Mouse (Mus musculus) G1E (cell line): ENCODE measurements around the gene Btbd6. TPM values are rescaled to one million over a fixed set of nuclear protein-coding genes. Genes with fewer than 3 reads are reported as not detected.
A peak's percentile ranks its signal among the peaks of the same experiment; 100 is the strongest.

Source experiments
- ATAC-seq: 2 replicates; pipeline ENCODE4 v1.8.0; 2016; ENCODE audit warnings: mild to moderate bottlenecking; ENCODE audit not compliant: insufficient number of reproducible peaks, poor library complexity, low FRiP score, severe bottlenecking; ENCODE audit errors: extremely low read depth
- DNase-seq: peaks from one replicate; pipeline ENCODE4 v3.0.0; 2012; ENCODE audit warnings: low spot score
- H3K27me3 ChIP-seq: 2 replicates; pipeline ENCODE4 v1.6.1; 2012; ENCODE audit warnings: mild to moderate bottlenecking, low read length, inconsistent platforms; ENCODE audit not compliant: insufficient read depth
- H3K36me3 ChIP-seq: replicated peaks from 2 replicates; pipeline ENCODE3; 2012; ENCODE audit warnings: mild to moderate bottlenecking, inconsistent platforms
- H3K4me1 ChIP-seq: 2 replicates; pipeline ENCODE4 v1.6.1; 2012; ENCODE audit warnings: low read depth, low read length, inconsistent platforms, mixed read lengths; ENCODE audit not compliant: insufficient read depth
- H3K4me3 ChIP-seq: 2 replicates; pipeline ENCODE4 v1.5.1; 2012; ENCODE audit warnings: low read depth, mild to moderate bottlenecking, inconsistent platforms, low read length, moderate library complexity, mixed read lengths
- H3K9me3 ChIP-seq: replicated peaks from 2 replicates; pipeline ENCODE4 v1.6.1; 2012; ENCODE audit warnings: inconsistent platforms
- CTCF ChIP-seq: IDR thresholded peaks from 2 replicates; pipeline ENCODE4 v1.5.1; 2012; ENCODE audit warnings: low read depth, low read length, inconsistent platforms, mixed read lengths
- GATA1 ChIP-seq: IDR thresholded peaks from 2 replicates; pipeline ENCODE4 v1.6.1; 2012; ENCODE audit warnings: borderline replicate concordance, low read length, inconsistent platforms, mixed read lengths
- GATA2 ChIP-seq: IDR thresholded peaks from 2 replicates; pipeline ENCODE4 v1.6.1; 2012; ENCODE audit warnings: low read depth, low read length, inconsistent platforms, borderline replicate concordance
- POLR2AphosphoS5 ChIP-seq: IDR thresholded peaks from 2 replicates; pipeline ENCODE4 v1.6.1; 2012; ENCODE audit warnings: low read depth, low read length, inconsistent platforms; ENCODE audit not compliant: insufficient replicate concordance
- TAL1 ChIP-seq: conservative IDR thresholded peaks from 2 replicates; pipeline ENCODE4 v1.6.1; 2012; ENCODE audit warnings: low read depth, low read length, inconsistent platforms, mixed read lengths
- polyA plus RNA-seq: library from polyadenylated mRNA; stranded (reverse); fragments of >175 nt; gene quantifications from 2 replicates; pipeline ENCODE4 v1.2.3, GENCODE M21; 2012
- total RNA-seq, 2 experiments: library from RNA; stranded (forward) in 1 of 2; stranded (reverse) in 1 of 2; fragments of 200-1000 nt in 1 of 2; fragments of >200 nt in 1 of 2; fragmentation: Nextera tagmentation in 1 of 2; gene quantifications; 2 replicates each; pipeline ENCODE4 v1.2.3; 2014 to 2017

The Btbd6 gene
- total and polyA plus RNA-seq, 3 experiments: 11.1 to 68.3 (median 15.9) TPM

- Histone ChIP-seq H3K9me3 (no peaks in the 10 kb centered on the region), H3K27me3 (no peaks in the 10 kb centered on the region), H3K4me3 (no peak overlapping the region), H3K4me1 (peaks cover 26% of the 10 kb centered on the region), H3K36me3 (peaks cover 93% of the 10 kb centered on the region)
- ATAC-seq: peak; percentile 64
- no peak for TF ChIP-seq GATA1
- no peak for TF ChIP-seq POLR2AphosphoS5
- TF ChIP-seq GATA2: no peak
- no peak for TF ChIP-seq TAL1
- no peak for TF ChIP-seq CTCF
- DNase-seq: no peak
These were observed 9.1 kb downstream of the Btbd6 start for GRCm38 (mm10) chr12:112985346-112985745.

GRCm38 (mm10) chr12:112987877-112988276, 11.6 kb downstream of the Btbd6 start:
- DNase-seq (no peak), ATAC-seq (no peak)
- Histone ChIP-seq H3K36me3 (peaks cover 88% of the 10 kb centered on the region), H3K4me1 (peaks cover 36% of the 10 kb centered on the region), H3K9me3 (no peaks in the 10 kb centered on the region), H3K27me3 (no peaks in the 10 kb centered on the region), H3K4me3 (no peak overlapping the region)
- TF ChIP-seq CTCF (peak; percentile 40; the same call in 1 of the 2 replicates), GATA2 (no peak)

- Histone ChIP-seq H3K9me3 (peaks cover 4% of the 10 kb centered on the region), H3K4me3 (no peak overlapping the region), H3K36me3 (peaks cover 85% of the 10 kb centered on the region), H3K4me1 (peaks cover 49% of the 10 kb centered on the region), H3K27me3 (no peaks in the 10 kb centered on the region)
- no peak for TF ChIP-seq GATA2
- no peak for TF ChIP-seq CTCF
- TF ChIP-seq GATA1: no peak
- no peak for TF ChIP-seq TAL1
- no peak for TF ChIP-seq POLR2AphosphoS5
- ATAC-seq: no peak
- no peak for DNase-seq
These were observed 14.6 kb downstream of the Btbd6 start for GRCm38 (mm10) chr12:112990706-112991405.

GRCm38 (mm10) chr12:112991444-112991843, 15.2 kb downstream of the Btbd6 start:
- ATAC-seq (peak; percentile 66), DNase-seq (no peak)
- peaks cover 85% of the 10 kb centered on the region for H3K36me3 ChIP-seq
- H3K4me3 ChIP-seq: no peak overlapping the region
- H3K9me3 ChIP-seq: peaks cover 8% of the 10 kb centered on the region
- no peaks in the 10 kb centered on the region for H3K27me3 ChIP-seq
- H3K4me1 ChIP-seq: peaks cover 49% of the 10 kb centered on the region
- TF ChIP-seq POLR2AphosphoS5 (no peak), CTCF (no peak), GATA2 (no peak), GATA1 (no peak), TAL1 (no peak)

- Histone ChIP-seq H3K4me3 (no peak overlapping the region), H3K36me3 (peaks cover 81% of the 10 kb centered on the region), H3K27me3 (no peaks in the 10 kb centered on the region), H3K4me1 (peaks cover 66% of the 10 kb centered on the region), H3K9me3 (peaks cover 14% of the 10 kb centered on the region)
- ATAC-seq: 0 out of 2 replicates have a peak, but pooled peaks have one; percentile 19
- TF ChIP-seq GATA2 (no peak), TAL1 (no peak), CTCF (no peak), POLR2AphosphoS5 (no peak), GATA1 (no peak)
- DNase-seq: no peak
These were observed 17.9 kb downstream of the Btbd6 start for GRCm38 (mm10) chr12:112994153-112994552.

- ATAC-seq (no peak), DNase-seq (no peak)
- Histone ChIP-seq H3K27me3 (peaks cover 9% of the 10 kb centered on the region), H3K36me3 (peaks cover 36% of the 10 kb centered on the region), H3K9me3 (peaks cover 14% of the 10 kb centered on the region), H3K4me3 (peak overlapping the region; percentile 84), H3K4me1 (peaks cover 47% of the 10 kb centered on the region)
- TF ChIP-seq GATA2: no peak
- TF ChIP-seq TAL1: no peak
- TF ChIP-seq GATA1: no peak
- no peak for TF ChIP-seq CTCF
These were observed 23.4 kb downstream of the Btbd6 start for GRCm38 (mm10) chr12:112999569-113000293.
